Mouse (Mus musculus) E14TG2a.4 (cell line): ENCODE data around the gene Ergic3.

ENCODE experiments used
- CTCF ChIP-seq: conservative IDR thresholded peaks from 2 replicates; pipeline ENCODE4 v1.5.1; 2014; ENCODE audit warnings: low read length
- NANOG ChIP-seq: IDR thresholded peaks from 2 replicates; pipeline ENCODE4 v1.6.1; 2014; ENCODE audit warnings: borderline replicate concordance, low read length, mixed read lengths
- POU5F1 ChIP-seq: IDR thresholded peaks from 2 replicates; pipeline ENCODE4 v1.6.1; 2014; ENCODE audit warnings: low read length, borderline replicate concordance

DNA sequence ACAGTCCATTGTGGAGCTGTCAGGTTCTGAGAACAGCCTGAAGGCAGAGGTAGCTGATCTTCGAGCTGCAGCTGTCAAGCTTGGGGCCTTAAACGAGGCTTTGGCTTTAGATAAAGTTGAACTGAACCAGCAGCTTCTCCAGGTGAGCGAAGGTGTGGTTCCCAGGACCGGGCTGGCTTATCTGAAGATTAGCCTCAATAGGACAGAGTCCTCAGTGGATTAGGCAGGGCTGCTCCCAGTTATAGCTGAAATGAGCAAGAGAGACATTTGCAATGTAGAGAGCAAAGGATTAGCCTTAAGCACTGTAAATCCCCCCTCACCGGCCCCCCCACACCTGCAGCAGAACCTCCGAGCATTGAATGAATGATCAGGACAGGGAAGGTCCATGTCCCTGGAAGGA is 34.5 kb upstream of the Ergic3 start:
- TF ChIP-seq CTCF (no peak), POU5F1 (no peak), NANOG (no peak)
